Mouse (Mus musculus) spleen, postnatal 36 days (tissue): Measurements from ENCODE around the gene Tbc1d23.
"Not testable (repeated sequence)": the region's sequence is repeated elsewhere in the genome, so short reads cannot be mapped to it uniquely, and the experiment has no call there.

ENCODE experiments used
- DNase-seq, 2 experiments: peaks; one replicate each; pipeline ENCODE4 v3.0.0; 2022; ENCODE audit warnings: low spot score in 2 of 2, mixed read lengths in 1 of 2

The Tbc1d23 gene

DNA sequence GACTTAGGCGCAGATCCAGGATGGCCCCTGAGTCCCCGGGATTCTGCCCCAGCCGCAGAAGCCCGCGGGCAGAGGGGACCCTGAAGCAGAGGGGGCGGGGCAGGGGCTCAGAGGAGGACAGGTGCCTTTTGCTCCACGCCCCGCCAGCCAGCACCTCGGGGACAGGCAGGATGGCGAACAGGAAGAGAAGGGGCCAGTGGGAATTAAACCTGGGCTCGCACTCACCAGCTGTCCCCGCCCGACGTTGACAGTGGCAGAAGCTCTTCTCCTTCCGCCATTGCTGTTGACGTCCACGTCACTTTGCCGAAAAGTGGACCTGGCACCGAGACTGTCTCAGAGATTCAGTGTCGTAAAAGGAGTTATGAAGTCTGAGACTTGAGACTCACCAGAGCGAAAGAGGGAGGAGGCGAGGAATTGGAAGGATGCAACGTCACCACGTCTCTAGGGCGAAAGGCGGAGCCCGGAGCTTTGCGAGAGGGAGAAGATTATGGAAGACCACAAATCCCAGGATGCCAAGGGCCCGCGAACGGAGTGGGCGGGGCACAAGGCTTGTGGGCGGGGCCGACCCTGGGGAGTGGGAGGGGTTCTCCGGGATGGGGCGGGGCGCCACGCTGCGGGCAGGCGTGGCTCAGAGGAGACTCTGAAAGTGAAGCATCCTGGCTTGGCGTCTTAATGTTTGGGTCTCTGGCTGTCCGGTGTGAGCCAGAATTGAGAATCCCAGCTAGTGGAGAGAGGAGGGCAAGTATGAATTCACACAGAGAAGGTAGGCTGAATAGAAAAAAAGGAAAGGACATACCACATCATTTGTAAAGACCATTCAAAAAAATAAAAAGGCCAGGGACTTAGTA is at the start of gene Tbc1d23:
Gene Tbc1d23 (minus strand): TSS at position 416 of the 848 bp plus-strand sequence.
- peak; percentile 94 to 97 for DNase-seq

DNA sequence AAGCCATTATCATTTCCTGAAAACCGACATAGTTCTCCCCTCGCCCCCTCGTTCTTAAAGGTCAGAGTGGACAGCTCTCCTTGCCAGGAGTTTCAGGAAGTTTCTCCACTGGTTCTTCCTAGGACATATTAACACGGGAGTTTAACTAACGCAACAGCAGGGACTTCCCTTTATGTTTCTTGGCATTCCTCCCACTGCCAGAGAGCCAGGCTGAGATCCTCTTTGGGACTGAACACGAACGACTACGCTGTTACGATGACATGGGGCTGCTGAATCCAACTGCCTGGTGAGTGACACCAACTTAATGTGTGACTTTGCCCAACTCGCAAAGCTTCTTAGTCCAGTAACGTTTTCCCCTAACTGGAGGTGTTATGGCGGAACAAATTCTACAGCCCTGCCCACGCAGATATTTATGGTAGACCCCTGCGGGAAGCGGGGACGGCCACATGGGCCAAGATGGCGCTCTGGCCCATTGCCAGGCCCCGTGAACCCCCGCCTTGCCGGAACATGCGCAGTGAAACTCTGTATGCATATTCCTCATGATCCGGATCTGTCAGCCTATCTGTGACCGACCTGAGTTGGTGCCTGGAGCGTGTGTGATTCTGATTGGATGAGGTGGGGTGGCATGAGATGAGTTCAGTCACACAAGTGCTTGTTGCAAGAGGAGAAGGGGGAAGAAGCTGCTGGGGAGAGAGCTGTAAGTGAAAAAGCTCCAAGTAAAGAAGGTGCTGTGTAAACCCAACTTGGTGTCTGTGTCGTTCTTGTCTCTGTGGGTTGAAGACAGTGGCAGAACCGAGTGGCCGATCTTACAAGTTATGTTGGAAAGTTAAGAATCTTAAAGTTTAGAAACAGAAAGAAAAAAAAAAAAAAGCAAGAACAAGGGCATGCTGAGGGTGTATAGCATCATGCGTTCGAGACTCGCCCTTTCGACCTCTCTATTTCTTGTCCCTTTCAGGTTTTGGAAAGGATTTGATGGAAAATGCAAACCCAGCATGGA is 49.2 kb upstream of the Tbc1d23 start:
- DNase-seq = no peak

DNA sequence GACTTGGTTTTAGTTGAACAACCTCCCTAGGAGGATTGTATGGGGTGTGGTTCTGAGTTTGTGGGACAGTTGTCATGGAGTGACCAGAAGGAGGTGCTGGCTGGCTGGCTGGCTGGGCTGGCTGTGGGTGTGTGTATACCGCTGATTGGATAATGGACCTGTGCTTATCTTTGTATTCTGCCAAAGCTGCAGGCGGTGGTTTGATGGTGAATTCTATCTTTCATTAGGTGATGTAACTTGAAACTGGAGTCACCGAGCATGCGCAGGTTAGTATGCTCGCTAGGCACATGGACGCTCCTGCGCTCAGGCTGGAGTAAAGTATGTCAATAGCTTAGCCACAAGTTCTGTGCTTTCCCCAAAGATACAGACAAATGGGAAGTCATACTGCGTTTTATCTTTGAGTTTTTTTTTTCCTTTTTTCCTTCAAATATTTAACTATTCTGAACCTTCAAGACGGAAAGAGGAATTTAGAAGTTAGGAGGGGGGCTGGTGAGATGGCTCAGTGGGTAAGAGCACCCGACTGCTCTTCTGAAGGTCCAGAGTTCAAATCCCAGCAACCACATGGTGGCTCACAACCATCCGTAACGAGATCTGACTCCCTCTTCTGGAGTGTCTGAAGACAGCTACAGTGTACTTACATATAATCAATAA is 47.8 kb upstream of the Tbc1d23 start:
- no peak for DNase-seq

DNA sequence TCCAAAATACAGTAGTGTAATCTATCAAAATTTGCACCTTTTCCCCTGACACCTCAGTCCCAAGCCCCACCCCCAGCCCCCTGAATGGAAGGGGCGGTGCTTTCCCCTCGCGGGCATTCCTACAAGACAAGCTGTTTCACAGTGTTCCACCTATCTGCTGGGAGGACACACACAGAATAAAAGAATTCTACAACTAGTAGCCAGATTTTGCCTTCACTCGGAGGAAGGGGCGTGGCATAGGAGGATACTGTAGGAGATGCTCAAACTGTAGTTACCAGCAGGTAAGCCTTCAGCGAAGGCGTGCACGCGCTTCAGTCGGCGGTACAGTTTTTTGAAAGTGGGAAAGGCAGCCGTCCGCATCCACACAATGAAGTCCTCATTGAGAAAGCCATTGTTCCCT is 38.4 kb upstream of the Tbc1d23 start:
- DNase-seq = no peak

DNA sequence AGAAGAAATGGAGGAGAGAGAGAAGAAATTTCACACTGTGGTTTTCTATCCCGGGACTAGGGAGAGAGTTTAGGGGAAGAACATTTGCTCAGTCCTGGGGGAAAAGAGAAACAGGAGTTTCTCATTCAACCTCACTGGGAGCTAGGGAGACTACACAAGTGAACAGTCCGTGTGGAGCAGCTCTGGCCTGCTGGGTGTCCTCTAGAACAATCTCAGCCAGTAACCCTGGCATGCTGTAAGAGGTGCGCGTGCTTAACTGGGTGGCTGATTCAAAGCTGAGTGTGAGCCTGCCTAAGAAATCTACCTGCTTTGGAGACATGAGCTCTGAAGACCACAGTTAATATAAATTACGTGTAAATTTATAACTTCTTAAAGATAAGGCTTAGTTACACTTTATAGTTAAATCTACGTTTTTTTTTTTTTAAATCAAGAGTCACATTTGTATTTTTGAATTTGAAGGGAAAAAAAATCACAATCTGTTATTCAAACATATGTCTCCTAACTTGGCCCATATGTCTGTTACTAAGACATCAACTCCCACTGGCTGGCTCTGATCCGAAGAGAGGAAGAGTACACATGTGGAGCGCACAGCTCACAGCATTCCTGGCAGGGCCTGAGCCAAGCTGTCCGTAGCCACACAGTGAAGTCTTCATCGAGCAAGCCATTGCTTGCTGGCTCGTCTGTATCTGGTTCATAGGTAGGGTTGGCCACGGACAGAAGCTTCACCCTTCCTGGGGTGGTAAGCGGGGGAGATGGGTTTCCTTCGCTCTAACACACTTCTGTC is 36.9 kb upstream of the Tbc1d23 start:
- no peak for DNase-seq

DNA sequence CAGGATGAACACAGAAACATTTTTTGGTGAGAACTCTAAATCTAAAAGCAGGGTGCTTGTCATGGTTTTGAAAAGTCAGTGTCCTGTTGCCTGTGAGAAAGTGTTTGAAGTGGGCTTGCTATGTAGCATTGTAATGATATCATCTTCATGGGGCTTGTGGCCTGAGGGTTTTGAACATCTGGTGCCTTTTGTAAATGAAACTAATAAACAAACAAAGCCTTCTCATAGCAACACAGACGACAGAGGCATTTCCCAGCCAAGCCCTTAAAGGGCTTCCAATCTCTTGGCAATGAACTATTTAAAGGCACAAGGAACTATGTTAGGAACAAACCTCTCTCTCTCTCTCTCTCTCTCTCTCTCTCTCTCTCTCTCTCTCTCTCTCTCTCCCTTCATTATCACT is 35.8 kb upstream of the Tbc1d23 start:
- DNase-seq = no peak

DNA sequence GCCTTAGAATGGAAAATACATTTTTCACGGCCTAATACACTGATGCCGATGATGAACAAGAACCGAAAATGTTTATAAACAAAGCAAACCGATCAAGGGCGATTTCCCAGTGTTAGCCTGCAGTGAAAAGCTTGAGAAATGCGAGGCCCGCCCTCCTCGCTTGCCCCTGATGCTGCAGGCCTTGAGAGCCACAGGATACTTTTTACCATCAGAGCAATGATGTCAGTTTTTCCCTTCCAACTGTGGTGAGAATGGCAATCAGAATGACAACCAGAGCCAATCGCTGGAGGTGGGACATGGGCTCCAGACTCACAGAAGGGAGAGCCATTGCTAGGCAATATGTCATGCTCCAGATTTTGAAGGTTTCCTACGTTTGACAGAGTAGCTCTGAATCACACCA is 28.8 kb upstream of the Tbc1d23 start:
- DNase-seq = no peak

DNA sequence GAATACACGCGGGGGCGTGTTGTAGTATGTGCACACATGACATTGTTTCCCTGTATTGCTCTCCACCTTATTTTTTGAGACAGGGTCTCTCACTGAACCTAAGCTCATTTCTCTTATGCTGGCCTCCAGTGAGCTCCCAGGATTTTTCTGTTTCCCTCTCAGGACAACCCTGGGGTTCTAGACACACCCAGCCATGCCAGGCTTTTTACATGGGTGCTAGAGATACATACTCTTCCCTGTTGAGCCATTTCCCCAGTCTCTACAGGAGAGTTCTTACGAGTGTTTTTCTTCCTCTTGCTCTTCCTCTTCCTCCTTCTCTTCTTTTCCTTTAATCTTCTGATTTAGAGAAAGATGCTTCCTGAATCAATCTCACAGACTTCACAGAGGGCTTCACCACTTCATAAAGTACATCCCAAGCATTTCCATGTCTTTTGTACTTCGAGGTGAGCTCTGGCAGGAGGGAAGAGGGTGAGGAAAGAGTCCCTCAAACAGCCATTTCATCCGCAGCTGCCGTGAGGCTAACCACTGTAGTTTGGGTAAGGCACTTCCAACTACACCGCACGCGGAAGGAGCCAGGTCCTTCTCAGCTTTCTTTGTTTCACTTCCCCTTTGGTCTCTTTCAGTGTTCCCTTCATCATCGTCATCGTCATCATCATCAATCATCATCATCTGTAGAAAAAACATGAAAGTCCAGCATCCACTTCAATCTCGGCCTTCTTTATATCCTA is 28.2 kb upstream of the Tbc1d23 start:
- DNase-seq = peak; percentile 8 to 34

DNA sequence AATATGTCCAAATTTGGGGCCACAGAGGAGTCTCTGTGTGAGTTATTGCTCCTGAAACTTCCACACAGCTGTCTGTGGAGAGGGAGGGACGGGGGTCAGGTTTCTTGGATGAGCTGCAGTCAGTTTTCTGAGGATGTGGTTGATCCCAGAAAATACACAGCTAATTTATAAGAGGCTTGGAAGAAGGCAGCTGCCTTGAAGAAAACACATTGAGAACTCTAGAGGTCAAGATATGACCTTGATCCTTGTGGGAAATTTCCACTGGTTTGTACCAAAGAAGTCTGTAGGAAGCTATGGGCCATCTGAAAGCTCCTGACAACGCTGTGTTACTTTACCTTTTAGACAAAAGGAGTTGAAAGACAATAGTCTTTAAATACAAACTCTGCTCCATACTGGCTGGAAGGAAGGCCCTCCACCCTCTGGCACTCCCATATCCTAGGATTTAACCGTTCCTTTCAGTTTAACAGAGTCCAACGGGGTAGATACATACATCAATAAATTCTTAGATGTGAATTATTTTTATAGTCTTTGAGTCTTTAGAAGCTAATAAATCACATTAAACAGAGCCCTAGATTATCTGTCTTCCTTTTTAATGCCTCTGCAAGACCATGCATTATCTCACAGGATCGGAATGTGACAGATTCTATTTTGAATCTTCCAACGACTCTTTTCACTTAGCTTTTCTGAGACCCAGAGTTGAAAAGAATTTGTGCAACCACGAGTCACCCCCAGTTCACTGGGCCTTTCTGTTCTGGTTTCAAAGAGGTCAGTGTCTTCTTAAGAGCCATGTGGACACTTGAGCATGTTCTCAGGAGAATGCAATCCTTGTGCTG is 20.5 kb upstream of the Tbc1d23 start:
- DNase-seq = no peak

DNA sequence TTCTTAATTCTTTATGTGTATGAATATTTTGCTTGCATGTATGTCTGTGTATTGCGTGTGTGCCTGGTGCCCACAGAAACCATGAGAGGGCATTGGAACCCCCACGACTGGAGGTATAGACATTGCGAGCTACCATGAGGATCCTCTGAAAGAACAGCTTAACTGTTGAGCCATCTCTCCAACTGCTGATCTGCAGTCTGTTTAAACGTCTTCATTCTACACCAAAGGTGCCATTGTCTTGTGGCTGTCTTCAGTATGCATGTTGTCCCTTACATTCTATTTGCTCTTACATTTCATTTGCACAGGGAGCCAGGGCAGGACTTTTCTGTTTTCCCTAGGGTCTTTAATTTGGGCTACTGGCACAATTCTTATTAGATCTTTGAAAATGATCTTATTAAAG is 19.7 kb upstream of the Tbc1d23 start:
- no peak for DNase-seq

DNA sequence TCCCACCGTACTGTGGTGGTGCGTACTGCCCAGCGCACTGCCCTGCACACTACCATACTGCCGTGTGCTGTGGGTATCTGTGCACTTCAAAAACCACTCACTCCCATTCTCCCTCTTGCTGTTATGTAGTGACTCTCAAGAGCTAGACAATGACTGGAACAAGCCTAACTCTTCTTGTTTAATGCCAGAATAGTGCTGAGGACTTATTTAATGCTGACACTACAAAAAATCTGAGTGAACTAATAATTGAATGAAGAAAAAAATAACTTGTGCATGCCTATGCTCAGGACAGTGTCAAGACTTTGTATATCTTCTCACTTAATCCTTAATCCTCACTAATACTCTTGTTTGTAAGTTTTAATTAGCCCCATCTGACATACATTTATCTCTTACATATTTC is 16.2 kb upstream of the Tbc1d23 start:
- no peak for DNase-seq

DNA sequence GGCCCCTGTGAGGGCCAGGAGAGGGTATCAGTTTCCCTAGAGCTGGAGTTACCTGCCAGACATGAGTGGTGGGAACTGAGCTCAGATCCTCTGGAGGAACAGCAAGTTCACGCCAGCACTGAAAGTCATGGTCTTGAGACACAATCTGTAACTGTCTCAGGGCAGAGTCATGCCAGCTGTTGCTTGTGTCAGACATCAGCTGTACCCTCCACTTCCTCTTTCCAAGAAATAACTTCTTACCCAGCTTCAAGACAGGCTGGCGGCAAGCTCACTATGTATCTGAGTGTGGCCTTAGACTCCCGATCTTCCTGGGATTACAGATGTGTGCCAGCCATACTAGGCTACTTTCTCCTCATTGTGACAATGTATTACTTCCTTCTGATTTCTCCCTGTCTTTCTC is 15.3 kb upstream of the Tbc1d23 start:
- DNase-seq = peak; percentile 50 to 58

DNA sequence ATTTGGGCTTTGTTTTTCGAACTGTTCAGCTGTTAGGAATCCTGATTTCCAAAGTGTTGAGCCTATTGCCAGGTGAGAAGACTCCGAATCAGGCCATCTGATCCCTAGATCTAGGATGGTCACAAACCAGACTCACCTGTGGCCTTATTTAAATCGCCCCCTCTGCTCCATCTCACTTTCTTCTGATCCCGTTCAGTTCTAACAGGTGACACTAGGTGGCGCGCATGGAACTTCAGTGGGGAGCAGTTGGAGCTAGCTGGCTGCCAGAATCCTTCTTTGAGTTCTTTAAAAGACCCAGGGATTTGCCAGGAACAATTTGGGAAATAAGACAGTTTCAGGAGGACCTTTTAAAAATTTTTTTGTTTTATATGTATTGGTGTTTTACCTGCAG is 12.5 kb upstream of the Tbc1d23 start:
- DNase-seq = peak; percentile 58 to 69

DNA sequence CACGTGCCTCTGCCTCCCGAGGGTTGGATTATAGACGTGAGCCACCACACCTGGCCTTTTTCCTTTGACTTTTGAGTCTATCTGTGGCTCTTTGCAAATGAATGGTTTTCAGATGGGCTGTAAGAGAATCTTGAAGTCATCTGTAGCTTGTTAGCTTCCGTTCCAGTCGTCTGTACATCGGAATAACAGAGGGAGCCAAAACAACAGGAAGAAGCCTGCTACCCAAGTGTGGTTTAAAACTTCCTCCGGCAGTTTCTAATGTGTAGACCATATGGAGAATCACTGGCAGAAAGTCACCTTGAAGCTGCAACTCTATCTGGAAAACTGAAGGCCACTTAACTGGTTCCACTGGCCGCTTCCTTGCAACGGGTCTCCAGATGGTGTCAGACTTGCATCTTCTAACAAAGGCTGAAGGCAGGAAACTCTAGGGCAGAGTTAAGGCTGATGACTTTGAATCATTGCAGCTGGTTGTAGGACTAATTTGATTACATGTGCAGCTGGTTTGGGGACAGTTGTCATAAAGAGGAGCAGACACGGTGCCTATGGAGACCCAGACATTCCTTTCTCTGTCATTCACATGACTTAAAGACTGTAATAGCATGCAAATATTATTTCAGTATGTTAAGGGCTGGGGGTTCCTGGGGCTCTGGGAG is 12.0 kb upstream of the Tbc1d23 start:
- peak; percentile 9 to 33 for DNase-seq

DNA sequence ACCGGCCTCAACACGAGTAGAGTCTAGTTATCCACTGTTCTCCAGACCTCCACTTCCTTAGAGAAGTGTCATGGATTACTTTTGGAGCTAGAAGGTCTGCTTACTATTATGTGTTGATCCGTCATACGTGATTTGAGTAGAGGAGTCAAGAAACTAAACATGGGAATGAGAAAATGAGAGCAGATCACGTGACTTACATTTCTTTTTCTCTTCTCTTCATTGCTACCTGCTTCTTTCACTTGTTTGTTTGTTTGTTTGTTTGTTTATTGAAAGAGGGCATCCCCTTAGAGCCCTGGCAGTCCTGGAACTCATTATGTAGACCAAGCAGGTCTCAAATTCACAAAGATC is 11.5 kb upstream of the Tbc1d23 start:
- no peak for DNase-seq

DNA sequence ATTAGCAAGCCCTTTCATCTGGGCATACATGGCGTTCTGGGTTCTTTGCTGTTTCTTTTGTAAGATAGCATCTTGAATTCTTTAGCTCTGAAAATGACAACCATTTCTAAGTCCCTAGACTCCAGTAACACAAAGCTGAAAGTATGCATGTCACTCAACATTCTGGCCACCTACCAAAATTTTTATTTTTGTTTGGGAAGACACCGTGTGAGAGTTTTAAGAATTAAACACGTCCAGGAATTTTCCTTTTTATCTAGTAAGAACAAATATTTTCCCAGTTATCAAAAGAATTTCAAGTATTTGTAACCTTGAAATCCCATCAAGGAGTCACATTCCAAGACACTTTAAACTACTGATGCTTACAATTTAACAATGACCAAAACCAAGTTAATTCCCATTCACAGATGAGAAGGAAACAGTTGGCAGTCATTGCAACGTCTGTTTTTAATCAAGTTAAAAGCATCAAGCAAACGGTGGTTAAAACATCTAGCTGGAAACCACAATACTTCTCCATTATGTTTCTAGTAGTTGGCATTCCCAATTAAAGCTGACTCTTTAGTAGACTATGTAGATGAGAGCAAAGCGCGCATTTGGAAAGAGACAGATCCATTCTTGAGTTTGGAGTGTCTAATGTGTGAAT is 4.7 kb upstream of the Tbc1d23 start:
- no peak for DNase-seq

DNA sequence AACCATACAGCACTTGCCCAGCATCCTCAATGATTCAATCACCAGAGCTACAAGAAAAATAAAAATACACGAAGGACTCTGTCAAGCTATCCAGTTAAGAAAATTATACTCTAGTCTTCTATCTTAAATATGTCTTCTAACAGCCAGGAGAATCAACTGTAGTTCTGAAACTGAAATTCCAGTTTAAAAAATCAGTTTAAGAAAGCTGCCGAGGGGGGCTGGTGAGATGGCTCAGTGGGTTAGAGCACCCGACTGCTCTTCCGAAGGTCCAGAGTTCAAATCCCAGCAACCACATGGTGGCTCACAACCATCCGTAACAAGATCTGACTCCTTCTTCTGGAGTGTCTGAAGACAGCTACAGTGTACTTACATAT is 620 bp upstream of the Tbc1d23 start:
- DNase-seq = not testable (repeated sequence)

DNA sequence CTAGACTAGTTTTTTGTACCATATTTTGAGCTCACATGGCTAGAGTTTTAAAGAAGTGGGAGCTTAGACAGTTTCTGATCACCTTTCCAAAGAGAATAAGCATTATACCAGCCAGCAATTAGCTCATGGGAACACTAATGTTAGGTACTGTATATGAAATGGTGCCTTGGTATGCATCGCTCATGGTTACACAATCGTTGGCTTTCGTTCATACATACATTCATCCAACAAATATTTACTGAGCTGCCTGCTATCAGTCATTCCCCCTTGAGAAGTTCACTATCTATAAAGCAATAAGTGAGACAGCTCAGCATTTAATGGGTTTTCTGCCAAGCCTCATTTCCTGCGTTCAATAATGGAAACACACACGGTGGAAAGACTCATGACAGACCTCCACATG is 4.9 kb downstream of the Tbc1d23 start:
- no peak for DNase-seq

DNA sequence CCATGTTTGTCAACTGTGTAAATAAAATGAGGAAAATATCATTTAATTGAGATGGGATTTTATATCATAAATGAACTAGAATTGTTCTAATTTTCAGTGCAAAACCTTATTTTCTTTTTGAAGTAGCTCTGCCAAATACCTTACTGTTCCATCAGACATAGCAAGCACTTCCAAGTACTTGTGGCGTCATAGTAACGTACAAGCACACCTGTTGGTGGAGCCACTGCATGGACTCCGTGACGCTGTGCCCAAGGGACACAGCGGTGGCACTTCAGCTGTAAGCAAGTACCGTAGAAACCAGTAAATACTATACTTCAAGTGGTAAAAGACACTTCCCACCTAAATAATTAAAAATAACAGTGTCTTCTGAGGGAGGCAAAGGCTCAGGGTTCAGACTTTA is 10.9 kb downstream of the Tbc1d23 start:
- DNase-seq = no peak
